Mouse (Mus musculus) spleen, postnatal 10 days (tissue): ENCODE data around the gene Reps2.

Experiments
- DNase-seq, 2 experiments: peaks; one replicate each; pipeline ENCODE4 v3.0.0; 2021 to 2022; ENCODE audit warnings: low spot score in 2 of 2

Gene Reps2

GRCm38 (mm10) chrX:162500962-162501361, 142.5 kb downstream of the Reps2 start:
- DNase-seq = no peak

DNA sequence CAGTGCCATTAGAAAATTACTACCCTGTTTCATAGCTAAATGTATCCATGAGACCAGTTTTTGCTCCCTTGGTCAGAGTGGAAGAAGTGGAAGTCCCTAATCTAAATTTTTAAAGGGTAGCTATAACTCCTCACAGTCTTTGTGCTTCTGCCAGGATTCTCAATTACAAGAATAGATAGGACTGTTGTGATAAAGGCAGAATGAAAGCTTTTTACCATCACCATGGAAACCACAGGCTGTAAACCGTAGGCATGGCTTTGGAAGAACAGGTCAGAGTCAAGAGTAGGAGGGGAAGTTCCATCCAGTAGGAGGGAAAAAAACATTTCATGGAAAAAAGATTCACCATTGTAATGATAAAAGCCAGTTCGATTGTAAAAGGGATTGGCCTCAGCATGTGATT, 147.0 kb downstream of the Reps2 start:
- DNase-seq = no peak

DNA sequence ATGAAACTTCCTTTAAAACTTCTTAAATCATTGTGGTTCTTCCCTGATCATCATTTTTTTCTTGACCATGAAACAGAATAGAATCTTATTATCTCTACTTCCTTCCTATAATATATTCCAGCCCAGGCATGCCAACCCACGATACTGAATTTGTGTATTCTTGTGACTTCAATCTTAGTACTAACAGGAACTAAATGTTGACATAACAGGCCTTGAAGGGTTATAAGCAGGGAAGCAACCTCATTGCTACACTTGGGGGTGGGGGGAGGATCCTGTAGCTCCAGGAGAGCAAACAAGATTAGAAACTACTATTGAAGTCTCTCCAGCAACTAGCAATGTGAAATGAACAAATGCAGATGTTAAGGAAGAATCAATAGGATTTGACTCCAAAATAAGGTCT, 154.8 kb downstream of the Reps2 start:
- no peak for DNase-seq

DNA sequence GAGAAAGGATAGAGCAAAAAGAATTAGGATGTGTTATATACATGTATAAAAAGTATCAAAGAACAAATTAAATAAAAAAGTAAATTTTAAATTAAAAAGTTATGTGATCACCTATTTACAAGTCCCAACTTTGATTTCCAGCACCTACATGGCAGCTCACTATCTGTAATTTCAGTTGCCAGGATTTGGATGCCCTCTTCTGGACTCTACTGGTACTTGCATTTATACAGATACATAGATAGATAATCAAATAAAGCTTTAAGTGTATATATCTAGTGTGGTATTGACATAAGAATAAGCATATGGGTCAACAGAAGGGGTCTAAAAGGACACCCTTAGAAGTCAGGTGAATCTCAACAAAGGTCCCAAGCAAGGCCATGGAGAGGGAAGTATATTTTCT, 155.7 kb downstream of the Reps2 start:
- no peak for DNase-seq

DNA sequence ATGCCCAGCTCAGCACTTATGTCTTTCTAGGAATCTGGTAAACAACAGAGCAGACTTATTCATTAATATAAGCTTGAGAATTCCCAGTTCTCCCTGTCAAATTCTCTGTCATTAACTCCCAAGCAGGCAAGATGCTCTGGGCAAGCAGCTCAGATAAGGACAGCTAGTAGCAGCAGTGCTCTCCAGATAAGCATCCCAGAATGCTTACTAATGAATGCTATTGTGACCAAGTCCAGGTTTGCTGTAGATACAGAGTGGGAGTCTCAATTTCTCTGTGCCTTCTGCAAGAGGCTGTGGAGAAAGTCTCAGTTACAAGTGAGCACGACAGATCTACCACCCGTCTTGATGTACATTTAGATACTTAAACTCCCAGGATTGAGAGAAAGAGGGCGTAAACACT, 173.2 kb downstream of the Reps2 start:
- no peak for DNase-seq

DNA sequence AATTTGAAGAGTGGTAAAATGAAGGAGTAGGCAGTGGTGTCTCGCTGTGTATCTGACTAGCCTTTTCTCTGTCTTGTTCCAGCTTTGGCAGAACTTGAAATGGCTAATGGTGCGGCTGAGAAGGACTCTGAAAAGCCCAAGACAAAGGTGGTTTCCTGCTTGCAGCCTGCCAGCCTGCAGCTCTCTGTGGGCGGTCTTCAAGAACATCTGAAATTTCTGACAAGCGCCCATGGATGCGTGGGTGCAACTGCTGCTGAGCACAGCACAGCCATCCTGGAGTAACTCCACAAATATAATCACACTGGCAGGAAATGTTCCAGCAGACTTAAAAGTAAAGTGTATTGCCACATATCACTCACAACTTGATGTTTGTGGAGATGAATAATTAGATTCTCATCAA, 181.3 kb downstream of the Reps2 start:
- DNase-seq = no peak

DNA sequence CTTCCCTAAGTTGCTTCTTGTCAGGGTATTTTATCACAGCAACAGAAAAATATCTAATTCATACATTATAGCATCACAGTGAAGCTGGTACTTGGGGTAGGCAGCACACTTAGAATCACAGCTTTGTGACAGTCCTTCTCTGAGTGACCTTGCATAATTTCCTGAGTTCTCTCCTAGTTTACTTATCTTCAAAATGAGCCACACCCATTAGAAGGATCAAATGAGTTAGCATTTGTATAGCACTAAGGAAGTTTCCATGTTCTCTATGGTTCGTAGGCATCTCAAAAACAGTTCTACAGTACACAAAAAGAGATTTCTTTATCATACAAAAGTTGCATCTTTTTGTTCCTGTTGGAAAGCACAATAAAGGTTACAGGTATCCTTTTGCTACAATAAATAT, 187.0 kb downstream of the Reps2 start:
- DNase-seq = no peak

DNA sequence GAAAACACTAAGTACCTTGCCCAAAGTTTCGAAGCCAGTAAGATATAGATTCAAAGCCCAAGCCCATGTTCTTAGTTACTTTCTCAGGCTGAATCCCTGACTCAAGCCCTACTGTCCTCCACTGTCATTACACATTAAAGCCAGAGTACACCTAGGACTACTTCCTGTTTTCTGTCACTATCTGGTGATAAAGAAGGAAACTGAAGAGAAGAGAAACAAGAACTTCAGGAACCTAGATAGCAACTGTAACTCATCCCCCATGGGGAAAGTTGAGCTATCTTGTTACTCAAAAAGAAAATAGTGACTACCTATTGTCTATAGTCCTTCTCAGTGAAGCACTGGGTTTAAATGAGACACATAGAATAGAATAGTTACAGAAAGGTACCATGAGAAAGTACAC, 188.1 kb downstream of the Reps2 start:
- no peak for DNase-seq

DNA sequence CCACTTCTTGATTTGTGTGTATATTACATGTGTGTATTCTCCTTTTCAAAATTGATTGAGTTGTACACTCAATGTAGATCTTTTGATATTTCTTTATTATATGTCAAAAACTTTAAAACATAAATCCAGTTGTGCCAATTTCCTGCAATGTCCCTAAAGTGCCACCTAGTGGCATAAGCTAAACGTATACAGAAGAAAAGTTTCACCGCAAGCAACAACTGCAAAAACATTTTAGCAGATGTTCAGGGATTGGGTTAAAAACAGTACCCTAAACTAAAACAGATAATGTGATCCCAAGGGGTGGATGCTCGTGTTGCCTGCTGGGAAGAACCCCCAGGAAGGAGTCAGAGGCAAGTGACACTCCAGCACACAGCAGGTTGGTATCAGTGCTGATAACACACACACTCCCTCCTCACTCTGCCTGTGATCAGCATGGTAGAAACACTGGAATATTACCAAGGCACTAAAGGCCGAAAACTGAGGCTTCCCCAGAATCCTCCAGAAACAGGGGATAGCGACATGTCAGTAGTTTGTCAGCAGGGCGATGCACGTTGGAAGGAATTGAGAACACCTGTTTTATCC, 189.5 kb downstream of the Reps2 start:
- no peak for DNase-seq

GRCm38 (mm10) chrX:162452642-162453041, 190.8 kb downstream of the Reps2 start:
- DNase-seq = no peak

GRCm38 (mm10) chrX:162447974-162448373, 195.5 kb downstream of the Reps2 start:
- DNase-seq = no peak

DNA sequence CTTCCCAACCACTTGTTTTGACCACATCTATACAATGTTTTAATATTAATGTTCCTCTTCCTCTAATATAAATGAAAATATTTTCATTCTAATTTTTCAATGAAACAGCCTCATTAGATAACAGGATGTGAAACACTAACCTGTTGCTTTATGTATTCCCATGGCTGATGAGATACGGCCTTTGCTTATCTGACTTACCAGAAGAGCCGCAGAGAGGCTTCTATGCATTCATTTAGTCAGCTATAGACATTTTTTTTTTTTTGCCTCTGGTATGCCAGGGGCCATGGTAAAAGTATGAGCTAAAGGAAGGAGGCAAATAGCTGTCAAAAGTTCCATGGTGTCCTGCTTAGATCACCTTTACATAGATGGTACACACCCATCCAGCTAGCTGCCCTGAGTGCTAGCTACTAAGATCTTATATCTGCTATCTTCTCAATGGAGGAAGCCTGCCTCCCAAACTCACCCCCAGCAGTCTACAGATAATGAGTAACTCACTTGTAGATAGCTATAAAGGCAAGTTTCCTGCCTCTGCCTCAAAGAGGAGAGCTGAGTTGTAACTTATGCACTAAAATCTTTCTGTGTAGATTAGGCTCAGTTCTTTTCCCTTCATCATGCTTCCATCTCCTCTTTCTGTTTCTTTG, 196.7 kb downstream of the Reps2 start:
- no peak for DNase-seq

- no peak for DNase-seq
These were observed 200.1 kb downstream of the Reps2 start for GRCm38 (mm10) chrX:162443387-162443786.

- no peak for DNase-seq
These were observed 200.5 kb downstream of the Reps2 start for GRCm38 (mm10) chrX:162442970-162443369.

GRCm38 (mm10) chrX:162432776-162433543, 210.5 kb downstream of the Reps2 start:
- no peak for DNase-seq

- DNase-seq = no peak
These were observed 215.8 kb downstream of the Reps2 start for GRCm38 (mm10) chrX:162427698-162428097.

- no peak for DNase-seq
These were observed 224.0 kb downstream of the Reps2 start for GRCm38 (mm10) chrX:162419431-162419830.

DNA sequence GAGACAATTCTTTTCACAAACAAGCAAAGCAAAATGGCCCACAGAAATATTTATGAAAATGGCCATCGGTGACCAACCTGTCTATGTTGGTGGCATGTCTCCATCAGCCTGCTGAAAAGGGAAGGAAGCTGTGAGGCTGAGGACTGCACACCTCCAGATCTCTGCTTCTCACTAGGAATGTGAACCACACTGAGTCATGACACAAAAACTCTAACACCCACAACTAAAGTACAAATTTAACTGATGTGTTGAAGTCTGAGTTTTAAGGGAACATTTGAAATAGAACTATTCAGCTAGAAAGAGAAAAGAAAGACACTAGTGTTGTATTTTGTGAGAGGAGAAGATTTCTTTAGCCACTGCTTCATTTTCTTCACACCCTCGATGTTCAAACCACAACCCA, 230.3 kb downstream of the Reps2 start:
- DNase-seq = no peak

DNA sequence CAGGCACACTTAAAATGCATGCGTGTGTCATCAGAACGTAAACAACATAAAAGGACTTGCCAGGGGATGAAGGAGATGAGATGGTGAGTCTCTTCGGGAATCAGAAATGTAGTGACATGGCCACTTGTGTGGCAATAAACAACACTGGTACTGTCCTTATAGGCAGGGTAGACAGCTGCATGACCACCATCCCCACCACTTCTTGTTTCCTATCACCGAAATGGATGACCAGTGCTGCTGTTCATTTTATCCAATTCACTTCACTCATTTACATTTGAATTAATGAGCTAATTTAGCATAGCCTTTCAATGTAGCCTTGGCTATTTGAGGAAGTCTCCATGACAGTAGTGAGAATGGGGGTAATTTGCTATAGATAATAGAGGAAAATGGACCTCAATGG, 236.2 kb downstream of the Reps2 start:
- no peak for DNase-seq

DNA sequence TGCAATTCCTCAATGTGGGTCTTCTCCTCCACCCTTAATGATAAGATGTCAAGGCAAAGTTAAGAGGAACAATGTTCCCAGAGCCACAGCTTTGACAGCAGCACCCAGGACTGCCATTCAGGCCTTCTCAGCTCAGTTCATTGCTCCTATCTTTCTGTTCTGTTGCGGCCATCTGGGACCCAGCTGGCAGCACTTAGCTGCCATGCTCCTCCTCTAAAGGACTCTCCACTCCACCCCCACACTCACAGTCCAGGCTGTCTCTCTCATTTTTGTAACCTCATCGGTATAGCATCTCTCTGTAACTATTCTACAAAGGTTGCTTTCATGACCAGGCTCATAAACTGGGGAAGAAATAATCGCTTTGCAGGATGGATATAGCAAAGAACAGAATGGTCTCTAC, 241.0 kb downstream of the Reps2 start:
- no peak for DNase-seq

- DNase-seq = no peak
These were observed 262.7 kb downstream of the Reps2 start for GRCm38 (mm10) chrX:162380730-162381129.

GRCm38 (mm10) chrX:162363206-162363605, 280.2 kb downstream of the Reps2 start:
- DNase-seq = no peak
